Mouse (Mus musculus): ENCODE measurements at regions not wholly inside any gene's neighbourhood (a gene's known extent, or its start where the extent isn't known, plus 50 kb on each side); places are given as distances from the start of the nearest gene placed in this dataset.

DNA sequence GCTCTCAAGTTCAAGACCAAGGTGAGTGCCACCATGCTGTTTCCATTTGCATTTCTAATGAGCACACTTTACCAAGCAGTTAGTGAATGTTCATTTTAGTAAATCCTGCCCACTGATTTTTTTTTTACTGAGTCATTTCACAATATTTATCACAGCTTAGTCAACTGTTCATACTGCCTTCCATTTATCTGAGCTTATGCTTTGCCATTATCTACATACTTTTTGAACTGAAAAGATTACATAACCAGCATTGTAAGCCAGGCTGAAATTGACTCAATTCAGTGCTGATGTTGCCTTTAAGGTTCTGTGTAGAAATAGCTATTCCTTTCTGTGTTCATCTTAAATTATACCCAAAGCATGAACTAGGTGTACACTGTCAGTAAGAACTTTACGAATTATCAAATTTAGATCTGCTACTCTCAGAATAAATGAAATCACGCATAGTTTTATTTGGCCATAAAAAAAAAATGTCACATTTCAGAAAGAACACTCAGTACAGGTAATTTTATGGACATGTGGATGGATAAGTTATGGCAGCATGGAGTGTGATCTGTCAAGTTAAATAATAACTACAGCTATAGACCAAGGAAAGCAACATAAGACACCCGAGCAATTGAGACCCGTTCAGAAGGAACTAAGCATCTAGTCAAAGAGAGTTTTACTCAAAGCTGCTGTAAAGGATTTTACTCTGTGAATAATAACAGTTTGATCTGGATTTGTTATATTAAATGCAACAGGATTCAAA is 645.9 kb upstream of the Chordc1 start:
- TF ChIP-seq MAX (IDR thresholded peaks at IDR 0.05; ENCODE audit: low read length), result no peak
- TF ChIP-seq E2F4 (IDR thresholded peaks at IDR 0.05; ENCODE audit: insufficient replicate concordance, low read depth, low read length), result no peak
- no peak for TF ChIP-seq ZC3H11A (IDR thresholded peaks at IDR 0.05; ENCODE audit: low read depth, low read length)
- no peak for TF ChIP-seq JUND (conservative IDR thresholded peaks at IDR 0.05; ENCODE audit: low read depth, low read length)
- TF ChIP-seq CTCF (conservative IDR thresholded peaks at IDR 0.05 in 1 of 2, IDR thresholded peaks at IDR 0.05 in 1 of 2; ENCODE audit: low read depth in 2 of 2, low read length in 2 of 2), result no peak
- TF ChIP-seq POLR2A (IDR thresholded peaks at IDR 0.05; ENCODE audit: low read depth, low read length), result no peak
